ENCODE assay signal across 33 mouse cellular contexts in genomic region chr19:56372226-56372625, GRCm38 (mm10).
"Had no signal": no experiment of that assay in that cellular context is flagged by ENCODE, and none has a peak within 500 bp of the region (broad histone marks: within the 10 kb centered on the region; RNA-seq: fewer than 3 reads in every experiment).

No protein-coding gene starts in this region.

- H3K9ac ChIP-seq: limb, embryonic 12.5 days; limb, embryonic 13.5 days; limb, embryonic 15.5 days; liver, embryonic 12.5 days; liver, embryonic 13.5 days; liver, embryonic 14.5 days; liver, embryonic 15.5 days; liver, postnatal 0 days; lung, embryonic 14.5 days; lung, embryonic 15.5 days; midbrain, embryonic 12.5 days; midbrain, embryonic 13.5 days; midbrain, embryonic 15.5 days; neural tube, embryonic 12.5 days; neural tube, embryonic 13.5 days had no signal

- H3K9me3 ChIP-seq: limb, embryonic 10.5 days; limb, embryonic 12.5 days; limb, embryonic 13.5 days; limb, embryonic 15.5 days; liver, embryonic 12.5 days; liver, embryonic 15.5 days; lung, embryonic 15.5 days; megakaryocyte, embryonic 14.5 days; midbrain, embryonic 10.5 days; midbrain, embryonic 12.5 days; midbrain, embryonic 13.5 days; midbrain, embryonic 15.5 days; neural tube, embryonic 12.5 days; neural tube, embryonic 13.5 days had no signal

- DNase-seq: left cerebral cortex, postnatal 4 days; liver; liver, embryonic 13.5 days; liver, postnatal 0 days; lung, adult 18-20 months; lung, adult 2 months; lung, embryonic 14.5 days; lung, postnatal 10 days; lung, postnatal 14 days; lung, postnatal 36 days; lung, postnatal 4 days; midbrain, embryonic 14.5 days had no signal

- H3K4me3 ChIP-seq: limb, embryonic 10.5 days; limb, embryonic 12.5 days; limb, embryonic 13.5 days; limb, embryonic 15.5 days; liver, embryonic 12.5 days; liver, embryonic 13.5 days; liver, embryonic 15.5 days; lung, embryonic 15.5 days; megakaryocyte, embryonic 14.5 days; midbrain, embryonic 10.5 days; midbrain, embryonic 12.5 days; midbrain, embryonic 13.5 days; midbrain, embryonic 15.5 days; myocyte; neural tube, embryonic 12.5 days; neural tube, embryonic 13.5 days had no signal

- H3K4me1 ChIP-seq: liver, embryonic 12.5 days; liver, embryonic 13.5 days; lung, embryonic 15.5 days; midbrain, embryonic 10.5 days; midbrain, embryonic 12.5 days; neural tube, embryonic 12.5 days; neural tube, embryonic 13.5 days had no signal

- H3K27ac ChIP-seq: limb, embryonic 10.5 days; limb, embryonic 12.5 days; limb, embryonic 13.5 days; limb, embryonic 15.5 days; liver, embryonic 12.5 days; liver, embryonic 13.5 days; liver, embryonic 14.5 days; liver, embryonic 15.5 days; lung, embryonic 15.5 days; macrophage; midbrain, embryonic 10.5 days; midbrain, embryonic 12.5 days; midbrain, embryonic 13.5 days; midbrain, embryonic 15.5 days; neural tube, embryonic 12.5 days; neural tube, embryonic 13.5 days had no signal

- ATAC-seq: liver, embryonic 12.5 days; liver, postnatal 0 days; lung, postnatal 0 days; midbrain, embryonic 13.5 days; midbrain, embryonic 15.5 days; midbrain, embryonic 16.5 days had no signal

- H3K27me3 ChIP-seq: limb, embryonic 12.5 days; limb, embryonic 13.5 days; limb, embryonic 15.5 days; liver, embryonic 12.5 days; liver, embryonic 13.5 days; liver, embryonic 15.5 days; lung, embryonic 15.5 days; midbrain, embryonic 12.5 days; midbrain, embryonic 13.5 days; midbrain, embryonic 15.5 days; neural tube, embryonic 12.5 days; neural tube, embryonic 13.5 days had no signal

- H3K36me3 ChIP-seq: limb, embryonic 10.5 days; limb, embryonic 12.5 days; limb, embryonic 13.5 days; limb, embryonic 15.5 days; liver, embryonic 12.5 days; liver, embryonic 13.5 days; liver, embryonic 15.5 days; lung, embryonic 15.5 days; midbrain, embryonic 10.5 days; midbrain, embryonic 12.5 days; midbrain, embryonic 13.5 days; midbrain, embryonic 15.5 days; neural tube, embryonic 12.5 days; neural tube, embryonic 13.5 days had no signal

- H3K4me2 ChIP-seq: limb, embryonic 12.5 days; limb, embryonic 13.5 days; limb, embryonic 15.5 days; liver, embryonic 11.5 days; liver, embryonic 12.5 days; liver, embryonic 13.5 days; liver, embryonic 15.5 days; lung, embryonic 14.5 days; lung, embryonic 15.5 days; midbrain, embryonic 11.5 days; midbrain, embryonic 12.5 days; midbrain, embryonic 13.5 days; midbrain, embryonic 15.5 days; neural tube, embryonic 12.5 days; neural tube, embryonic 13.5 days had no signal
